Mouse (Mus musculus) hindbrain, embryonic 14.5 days (tissue): ENCODE results near the gene Gm867. TPM values are rescaled to one million over a fixed set of nuclear protein-coding genes. Genes with fewer than 3 reads are reported as not detected.

Source experiments
- ATAC-seq: fragments of 200-750 bp; cut with Nextera tagmentation; 2 replicates; pipeline ENCODE4 v1.8.0; 2017; ENCODE audit warnings: moderate number of reproducible peaks, mild to moderate bottlenecking, moderate TSS enrichment, moderate library complexity; ENCODE audit not compliant: low FRiP score
- DNase-seq: peaks from one replicate; pipeline ENCODE4 v3.0.0-alpha.2; 2015; ENCODE audit warnings: low spot score
- H3K27ac ChIP-seq: fragments of 300-500 bp; sonication (generic); 2 replicates; pipeline ENCODE4 v1.5.1; 2014; ENCODE audit warnings: mild to moderate bottlenecking, moderate library complexity
- H3K27me3 ChIP-seq: fragments of 300-500 bp; sonication (generic); 2 replicates; pipeline ENCODE4 v1.6.1; 2014; ENCODE audit warnings: mild to moderate bottlenecking, low read length, mixed read lengths; ENCODE audit not compliant: control insufficient read depth, insufficient read depth
- H3K36me3 ChIP-seq: fragments of 300-500 bp; sonication (generic); replicated peaks from 2 replicates; pipeline ENCODE4 v1.6.1; 2014; ENCODE audit not compliant: control insufficient read depth, insufficient read depth
- H3K4me1 ChIP-seq: fragments of 300-500 bp; sonication (generic); replicated peaks from 2 replicates; pipeline ENCODE4 v1.6.1; 2014; ENCODE audit warnings: antibody characterized with exemption, low read length, mixed read lengths; ENCODE audit not compliant: control insufficient read depth, insufficient read depth
- H3K4me2 ChIP-seq: fragments of 300-500 bp; sonication (generic); replicated peaks from 2 replicates; pipeline ENCODE4 v1.6.1; 2014; ENCODE audit warnings: mild to moderate bottlenecking, moderate library complexity
- H3K4me3 ChIP-seq: fragments of 300-500 bp; sonication (generic); replicated peaks from 2 replicates; pipeline ENCODE4 v1.5.1; 2014; ENCODE audit warnings: mild to moderate bottlenecking, low read length
- H3K9ac ChIP-seq: fragments of 300-500 bp; sonication (generic); 2 replicates; pipeline ENCODE4 v1.6.1; 2014
- H3K9me3 ChIP-seq: fragments of 300-500 bp; sonication (generic); 2 replicates; pipeline ENCODE4 v1.6.1; 2016; ENCODE audit warnings: low read length; ENCODE audit not compliant: control insufficient read depth
- WGBS: fragments of 180-500 bp; shearing (Covaris S2); extraction: QIAGEN DNeasy Blood & Tissue Kit; methylation state at CpG from one replicate; pipeline ENCODE4 v1.1.7; 2014; 5-methylcytosine and 5-hydroxymethylcytosine counted together
- polyA plus RNA-seq: library from polyadenylated mRNA; unstranded; fragments of >200 nt; fragmentation: Nextera tagmentation; extraction: Ambion mirVana; gene quantifications from 2 replicates; pipeline ENCODE4 v1.2.1, GENCODE M21; 2014

The Gm867 gene
- polyA plus RNA-seq, 1 experiment from 2014 or later, result 3.1 TPM

- Histone ChIP-seq H3K4me1 (peaks cover 5% of the 10 kb centered on the region; the same call in 1 of the 2 replicates), H3K27me3 (no peaks in the 10 kb centered on the region), H3K9ac (no peak overlapping the region), H3K36me3 (peaks cover 5% of the 10 kb centered on the region; the same call in 1 of the 2 replicates), H3K27ac (no peak overlapping the region), H3K4me3 (no peak overlapping the region), H3K4me2 (no peak overlapping the region), H3K9me3 (no peaks in the 10 kb centered on the region)
- ATAC-seq (no peak), DNase-seq (no peak)
- 41% methylated on average over 8 of the region's 8 CpGs for WGBS
Observed at GRCm38 (mm10) chr10:75889406-75890153, 50.9 kb downstream of the Gm867 start.

Other genes starting within 250 kb of the Gm867 start
- gene Cabin1, start 176.3 kb downstream of the Gm867 start, polyA plus RNA-seq, result 32.4 and 40.4 TPM in 2 replicates
- gene Ddt, start 167.3 kb downstream of the Gm867 start, polyA plus RNA-seq, result 84.3 and 89.8 TPM in 2 replicates
- gene Gm20441, start 159.7 kb downstream of the Gm867 start, polyA plus RNA-seq, result not detected in 2 replicates
- gene Gstt3, start 159.3 kb downstream of the Gm867 start, polyA plus RNA-seq, result 0.57 and 1.4 TPM in 2 replicates
- gene Gstt1, start 142.1 kb downstream of the Gm867 start, polyA plus RNA-seq, result 12.1 and 12.2 TPM in 2 replicates
- not detected in 2 replicates for gene Gstt4, start 118.1 kb downstream of the Gm867 start, polyA plus RNA-seq
- gene Gstt2, start 103.2 kb downstream of the Gm867 start, polyA plus RNA-seq, result 5.8 and 8.3 TPM in 2 replicates
- 1,642 and 1,896 TPM in 2 replicates for gene Mif, start 80.4 kb downstream of the Gm867 start, polyA plus RNA-seq
- 0.91 and 1.5 TPM in 2 replicates for gene Derl3, start 47.3 kb downstream of the Gm867 start, polyA plus RNA-seq
- 230 and 231 TPM in 2 replicates for gene Smarcb1, start 19.1 kb downstream of the Gm867 start, polyA plus RNA-seq
- 148 TPM in 2 replicates for gene Chchd10, start 7.5 kb downstream of the Gm867 start, polyA plus RNA-seq
- gene Mmp11, start 4.2 kb downstream of the Gm867 start, polyA plus RNA-seq, result 16.8 and 18.0 TPM in 2 replicates
- 0.48 and 1.6 TPM in 2 replicates for gene Vpreb3, start 2.4 kb upstream of the Gm867 start, polyA plus RNA-seq
- 0.14 TPM in 1 of 2 replicates, not detected in the other for gene Gm5134, start 13.8 kb upstream of the Gm867 start, polyA plus RNA-seq
- gene Zfp280b, start 92.0 kb upstream of the Gm867 start, polyA plus RNA-seq, result 11.2 and 11.9 TPM in 2 replicates
- gene Slc5a4b, start 170.3 kb upstream of the Gm867 start, polyA plus RNA-seq, result not detected in 2 replicates
- gene Slc5a4a, start 206.8 kb upstream of the Gm867 start, polyA plus RNA-seq, result not detected in 2 replicates